Mouse (Mus musculus): ENCODE data around the gene S100a4.

- TF ChIP-seq CTCF (IDR thresholded peaks at IDR 0.05; ENCODE audit: low read depth, low read length) (no peak), EP300 (IDR thresholded peaks at IDR 0.05; ENCODE audit: insufficient read depth, low read depth, low read length) (no peak)
Observed at GRCm38 (mm10) chr3:90555954-90556353, 47.6 kb upstream of the S100a4 start.
